Mouse (Mus musculus) forebrain, embryonic 11.5 days (tissue): ENCODE data around the gene Gramd1b. TPM values are rescaled to one million over a fixed set of nuclear protein-coding genes. Genes with fewer than 3 reads are reported as not detected.

Source experiments
- ATAC-seq: fragments of 200-750 bp; cut with Nextera tagmentation; replicated peaks from 2 replicates; pipeline ENCODE4 v1.8.0; 2017; ENCODE audit warnings: moderate TSS enrichment; ENCODE audit not compliant: low FRiP score
- DNase-seq: peaks from one replicate; pipeline ENCODE4 v3.0.0-alpha.2; 2017; ENCODE audit warnings: low spot score
- H3K27ac ChIP-seq: fragments of 300-500 bp; sonication (generic); 2 replicates; pipeline ENCODE4 v1.5.1; 2014; ENCODE audit warnings: low read depth, low read length
- H3K27me3 ChIP-seq: fragments of 300-500 bp; sonication (generic); 2 replicates; pipeline ENCODE4 v1.6.1; 2014; ENCODE audit warnings: mild to moderate bottlenecking, low read length, mixed read lengths; ENCODE audit not compliant: control insufficient read depth, insufficient read depth
- H3K36me3 ChIP-seq: fragments of 300-500 bp; sonication (generic); 2 replicates; pipeline ENCODE4 v1.6.1; 2014; ENCODE audit warnings: mild to moderate bottlenecking, low read length, moderate library complexity, mixed read lengths; ENCODE audit not compliant: control insufficient read depth, insufficient read depth
- H3K4me1 ChIP-seq: fragments of 300-500 bp; sonication (generic); replicated peaks from 2 replicates; pipeline ENCODE4 v1.6.1; 2014; ENCODE audit warnings: low read length, mixed read lengths; ENCODE audit not compliant: control insufficient read depth, insufficient read depth
- H3K4me2 ChIP-seq: fragments of 300-500 bp; sonication (generic); 2 replicates; pipeline ENCODE4 v1.6.1; 2014; ENCODE audit warnings: low read depth, mild to moderate bottlenecking, low read length, moderate library complexity, mixed read lengths; ENCODE audit not compliant: severe bottlenecking
- H3K4me3 ChIP-seq: fragments of 300-500 bp; sonication (generic); 2 replicates; pipeline ENCODE4 v1.5.1; 2014; ENCODE audit warnings: low read depth, low read length
- H3K9ac ChIP-seq: fragments of 300-500 bp; sonication (generic); 2 replicates; pipeline ENCODE4 v1.6.1; 2014; ENCODE audit warnings: low read length
- H3K9me3 ChIP-seq: fragments of 300-500 bp; sonication (generic); 2 replicates; pipeline ENCODE4 v1.6.1; 2016; ENCODE audit warnings: low read length, mixed read lengths; ENCODE audit not compliant: control insufficient read depth
- WGBS: fragments of 180-500 bp; shearing (Covaris S2); extraction: QIAGEN DNeasy Blood & Tissue Kit; methylation state at CpG from one replicate; pipeline ENCODE4 v1.1.7; 2014; 5-methylcytosine and 5-hydroxymethylcytosine counted together
- polyA plus RNA-seq: library from polyadenylated mRNA; unstranded; fragments of >200 nt; fragmentation: Nextera tagmentation; extraction: Ambion mirVana; gene quantifications from 2 replicates; pipeline ENCODE4 v1.2.1, GENCODE M21; 2014

The Gramd1b gene
- polyA plus RNA-seq, 1 experiment from 2014 or later = 3.9 TPM

DNA sequence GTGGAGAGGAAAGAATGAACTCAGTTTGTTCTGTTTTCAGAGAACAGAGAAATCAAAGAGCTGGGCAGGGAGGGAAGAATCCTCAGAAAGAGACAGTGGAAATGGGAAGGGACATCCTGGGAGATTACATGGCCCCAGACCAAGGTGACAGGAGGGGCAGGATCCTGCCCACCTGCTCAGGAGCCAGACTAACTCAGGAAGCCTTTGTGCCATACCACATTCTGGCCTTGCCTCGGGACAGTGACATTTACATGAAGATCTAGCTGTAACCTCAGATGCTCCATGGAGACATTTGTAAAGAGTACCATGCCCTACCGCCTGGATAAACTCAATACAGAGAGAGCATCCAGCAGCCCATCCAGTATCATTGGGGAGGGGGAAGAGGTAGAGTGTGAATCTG lies 196.6 kb downstream of the Gramd1b start:
- Histone ChIP-seq H3K9ac (no peak overlapping the region), H3K27me3 (no peaks in the 10 kb centered on the region), H3K36me3 (no peaks in the 10 kb centered on the region), H3K4me3 (no peak overlapping the region), H3K9me3 (no peaks in the 10 kb centered on the region), H3K4me2 (no peak overlapping the region), H3K27ac (no peak overlapping the region), H3K4me1 (no peaks in the 10 kb centered on the region)
- ATAC-seq (no peak), DNase-seq (no peak)
- WGBS = 78% methylated on average over 2 of the region's 2 CpGs

DNA sequence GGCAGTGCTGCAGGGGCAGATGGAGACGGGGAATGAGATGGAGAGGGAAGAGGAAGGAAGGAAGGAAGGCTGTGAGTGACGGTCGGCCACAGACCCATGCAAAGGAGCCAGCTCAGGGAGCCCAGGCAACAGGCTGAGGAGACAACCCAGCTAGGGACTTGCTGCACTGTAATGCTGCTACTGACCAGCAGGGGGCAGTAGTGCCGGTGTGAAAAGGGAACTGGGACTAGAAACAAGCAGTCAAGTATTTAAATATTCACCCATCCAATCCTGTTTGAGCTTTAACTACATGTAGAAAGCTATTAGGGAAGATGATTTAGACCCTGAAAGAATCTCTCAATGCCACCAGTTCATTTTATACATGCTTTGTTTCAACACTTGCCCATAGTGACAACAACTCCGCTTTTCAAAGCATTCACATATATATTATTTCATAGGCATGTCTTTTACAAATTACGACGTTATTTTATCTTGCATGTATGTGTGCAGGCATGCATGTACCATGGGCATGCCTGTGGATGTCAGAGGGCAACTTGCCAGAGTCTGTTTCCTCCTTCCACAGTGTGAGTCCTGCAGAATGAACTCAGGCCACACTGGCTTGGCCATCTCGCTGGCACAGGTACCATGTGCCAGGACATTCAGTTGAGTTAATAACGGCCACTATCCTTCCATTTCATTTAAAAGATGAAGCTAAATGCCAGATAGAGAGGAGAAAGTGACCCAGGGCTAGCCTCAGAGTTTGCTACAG lies 197.4 kb downstream of the Gramd1b start:
- H3K27ac ChIP-seq = no peak overlapping the region
- no peak for ATAC-seq
- 62% methylated on average over 9 of the region's 9 CpGs for WGBS

GRCm38 (mm10) chr9:40332731-40333648 lies 198.2 kb downstream of the Gramd1b start:
- Histone ChIP-seq H3K4me1 (no peaks in the 10 kb centered on the region), H3K9ac (no peak overlapping the region), H3K27me3 (no peaks in the 10 kb centered on the region), H3K9me3 (no peaks in the 10 kb centered on the region), H3K36me3 (no peaks in the 10 kb centered on the region), H3K4me2 (no peak overlapping the region), H3K27ac (no peak overlapping the region), H3K4me3 (no peak overlapping the region)
- no peak for DNase-seq
- no peak for ATAC-seq
- WGBS = 84% methylated on average over 31 of the region's 31 CpGs

More for the DNA sequence above, 197.4 kb downstream of the Gramd1b start:
- Histone ChIP-seq H3K27me3 (no peaks in the 10 kb centered on the region), H3K4me3 (no peak overlapping the region), H3K36me3 (no peaks in the 10 kb centered on the region), H3K4me2 (no peak overlapping the region), H3K9ac (no peak overlapping the region), H3K9me3 (no peaks in the 10 kb centered on the region), H3K4me1 (no peaks in the 10 kb centered on the region)
- peak; percentile 84 for DNase-seq

DNA sequence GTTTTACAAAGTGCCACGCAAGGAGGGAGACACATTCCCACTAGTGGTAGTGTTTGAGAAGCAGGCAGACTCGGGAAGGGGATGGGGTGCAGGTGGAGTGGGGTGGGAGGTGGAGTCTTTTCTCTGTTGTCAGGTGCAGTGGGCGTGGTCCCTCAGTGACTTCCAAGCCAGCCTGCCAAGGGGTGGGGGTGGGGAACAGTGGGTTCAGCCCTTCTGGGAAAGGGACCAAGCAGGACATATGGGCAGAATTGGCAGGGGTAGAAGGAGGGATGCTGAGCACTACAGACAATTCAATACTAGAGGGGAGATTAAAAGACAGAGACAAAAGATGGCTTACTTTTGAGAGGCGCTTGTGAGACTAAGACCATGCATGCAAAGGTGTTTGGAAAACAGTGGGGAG lies 198.9 kb downstream of the Gramd1b start:
- Histone ChIP-seq H3K27me3 (no peaks in the 10 kb centered on the region), H3K36me3 (no peaks in the 10 kb centered on the region), H3K9me3 (no peaks in the 10 kb centered on the region), H3K4me1 (no peaks in the 10 kb centered on the region), H3K4me3 (no peak overlapping the region), H3K4me2 (no peak overlapping the region), H3K27ac (no peak overlapping the region), H3K9ac (no peak overlapping the region)
- WGBS = 86% methylated on average over 4 of the region's 4 CpGs
- ATAC-seq (no peak), DNase-seq (no peak)

DNA sequence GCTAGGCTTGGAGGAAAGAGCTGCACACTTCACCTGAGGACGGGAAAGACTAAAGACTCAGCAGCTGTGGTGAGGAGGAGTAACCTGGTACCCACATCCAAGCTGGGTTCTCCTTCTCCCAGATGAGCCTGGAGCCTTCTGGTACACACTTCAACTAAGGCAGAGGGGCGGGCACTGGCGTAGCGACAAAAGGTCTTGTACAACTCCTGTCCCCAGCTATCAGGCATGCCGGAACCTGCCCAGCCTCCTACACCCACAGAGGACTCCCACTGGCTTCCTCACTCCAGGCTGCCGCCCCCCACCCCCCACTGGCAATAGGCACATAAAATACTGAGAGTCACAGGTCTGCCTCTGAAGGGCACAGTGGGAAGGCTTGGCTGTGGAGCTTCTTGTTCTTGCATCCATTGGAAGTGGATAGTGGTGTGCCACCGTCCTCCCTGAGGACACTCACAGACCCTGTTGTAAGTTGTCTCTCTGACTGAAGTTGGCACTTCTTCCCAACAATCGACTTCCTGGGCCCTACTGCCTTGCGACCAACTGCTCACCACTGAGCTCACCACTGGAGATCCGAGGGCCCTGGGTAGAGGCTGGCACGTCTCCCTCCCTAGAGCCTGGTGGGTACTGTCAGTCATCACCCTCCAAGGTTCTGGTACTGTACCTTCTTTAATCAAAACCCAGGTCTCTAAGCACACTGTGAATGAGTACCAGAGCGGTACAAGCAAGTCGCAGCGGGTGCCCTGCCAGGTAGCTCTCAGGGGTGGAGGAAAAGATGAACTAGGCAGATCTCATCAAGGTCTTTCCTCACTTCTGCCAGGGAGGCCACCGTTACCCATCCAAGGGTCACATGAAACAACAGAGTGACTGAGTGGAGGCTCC lies 199.5 kb downstream of the Gramd1b start:
- Histone ChIP-seq H3K4me2 (no peak overlapping the region), H3K27ac (no peak overlapping the region), H3K27me3 (no peaks in the 10 kb centered on the region), H3K36me3 (no peaks in the 10 kb centered on the region), H3K9me3 (no peaks in the 10 kb centered on the region), H3K4me1 (no peaks in the 10 kb centered on the region), H3K4me3 (no peak overlapping the region), H3K9ac (no peak overlapping the region)
- ATAC-seq = no peak
- DNase-seq = no peak
- WGBS = 88% methylated on average over 15 of the region's 15 CpGs

DNA sequence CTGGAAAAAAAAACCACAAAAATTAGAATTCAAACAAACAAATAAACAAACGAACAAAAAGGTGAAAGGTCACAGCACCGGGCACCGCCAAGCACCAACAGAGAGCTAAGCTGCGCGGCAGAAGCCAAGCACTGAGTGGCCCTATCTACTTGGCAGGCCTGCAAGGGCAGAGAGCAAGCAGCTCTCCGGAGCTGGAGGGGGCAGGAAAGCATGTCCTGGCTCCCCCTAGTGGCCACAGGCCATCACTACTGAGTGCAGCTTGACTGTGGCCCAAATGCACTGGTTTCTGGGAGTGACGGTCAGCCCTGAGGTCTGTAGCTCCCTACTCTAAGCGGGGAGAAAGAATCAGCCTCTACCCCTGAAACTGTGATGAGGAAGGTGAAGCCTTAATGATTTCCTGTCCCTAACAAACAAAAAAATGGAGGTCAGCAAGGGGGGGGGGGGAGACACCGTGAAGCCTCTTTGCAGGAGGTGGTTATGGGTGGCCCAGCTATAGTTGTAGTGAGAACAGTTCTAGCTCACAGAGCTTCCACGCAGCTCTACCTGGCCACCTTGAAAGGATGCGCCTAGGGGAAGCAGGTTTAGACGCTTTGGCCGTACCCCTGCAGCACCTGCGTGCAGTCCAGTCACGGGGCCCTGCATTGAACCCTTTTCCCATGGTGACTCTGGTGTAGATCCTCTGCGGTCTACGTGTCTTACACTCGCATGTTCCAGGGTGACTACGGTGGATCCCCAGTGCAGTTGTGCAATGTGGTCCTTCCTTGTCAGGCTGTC lies 200.4 kb downstream of the Gramd1b start:
- Histone ChIP-seq H3K9me3 (no peaks in the 10 kb centered on the region), H3K27me3 (no peaks in the 10 kb centered on the region), H3K27ac (no peak overlapping the region), H3K4me2 (no peak overlapping the region), H3K4me1 (no peaks in the 10 kb centered on the region), H3K9ac (no peak overlapping the region), H3K4me3 (no peak overlapping the region), H3K36me3 (no peaks in the 10 kb centered on the region)
- ATAC-seq (peak; percentile 86), DNase-seq (peak; percentile 92)
- 54% methylated on average over 19 of the region's 19 CpGs for WGBS

- WGBS = 76% methylated on average over 7 of the region's 7 CpGs
- H3K9me3 ChIP-seq = no peaks in the 10 kb centered on the region
Observed at GRCm38 (mm10) chr9:40326260-40326915, 204.8 kb downstream of the Gramd1b start.

More at GRCm38 (mm10) chr9:40326260-40326915, 204.8 kb downstream of the Gramd1b start:
- DNase-seq (no peak), ATAC-seq (no peak)
- Histone ChIP-seq H3K4me2 (no peak overlapping the region), H3K27ac (no peak overlapping the region), H3K36me3 (no peaks in the 10 kb centered on the region; the same call in 1 of the 2 replicates), H3K9ac (no peak overlapping the region), H3K27me3 (no peaks in the 10 kb centered on the region), H3K4me1 (no peaks in the 10 kb centered on the region), H3K4me3 (no peak overlapping the region)
